Mouse (Mus musculus): ENCODE results near the gene Cpa5. TPM values are rescaled to one million over a fixed set of nuclear protein-coding genes. Genes with fewer than 3 reads are reported as not detected.
A peak's percentile ranks its signal among the peaks of the same experiment; 100 is the strongest.

Gene Cpa5
- polyA plus RNA-seq, 1 experiment from 2014 or later, result not detected

- H3K27me3 ChIP-seq (ENCODE audit: control insufficient read depth, insufficient read depth, low read length), result no peaks in the 10 kb centered on the region
- peak; percentile 43 for DNase-seq (ENCODE audit: low spot score)
- H3K36me3 ChIP-seq (ENCODE audit: control insufficient read depth, insufficient read depth, low read length), result no peaks in the 10 kb centered on the region
- 18% methylated on average over 11 of the region's 11 CpGs for WGBS
- no peaks in the 10 kb centered on the region for H3K9me3 ChIP-seq (ENCODE audit: control insufficient read depth, low read length)
- no peak overlapping the region for H3K4me3 ChIP-seq (ENCODE audit: low read depth, low read length)
- H3K4me1 ChIP-seq (replicated peaks; ENCODE audit: control insufficient read depth, insufficient read depth, low read length), result peaks cover 17% of the 10 kb centered on the region
- peak overlapping the region; percentile 70 for H3K9ac ChIP-seq (ENCODE audit: low read depth, low read length)
- ATAC-seq (ENCODE audit: low FRiP score), result peak; percentile 58; the same call in 1 of the 2 replicates
- H3K27ac ChIP-seq (ENCODE audit: low read depth, low read length), result peak overlapping the region; percentile 91
- peak overlapping the region; percentile 21; the same call in 1 of the 2 replicates for H3K4me2 ChIP-seq (replicated peaks; ENCODE audit: low read depth, low read length)
Observed at GRCm38 (mm10) chr6:30675281-30675771, 64.5 kb downstream of the Cpa5 start.

GRCm38 (mm10) chr6:30676506-30676905 lies 65.7 kb downstream of the Cpa5 start:
- ATAC-seq (ENCODE audit: low FRiP score) (no peak), DNase-seq (ENCODE audit: low spot score) (no peak)
- WGBS, result 93% methylated on average over 6 of the region's 6 CpGs
- Histone ChIP-seq H3K27ac (ENCODE audit: low read depth, low read length) (no peak overlapping the region), H3K36me3 (ENCODE audit: control insufficient read depth, insufficient read depth, low read length) (no peaks in the 10 kb centered on the region), H3K4me1 (replicated peaks; ENCODE audit: control insufficient read depth, insufficient read depth, low read length) (peaks cover 17% of the 10 kb centered on the region), H3K4me2 (replicated peaks; ENCODE audit: low read depth, low read length) (no peak overlapping the region), H3K9ac (ENCODE audit: low read depth, low read length) (no peak overlapping the region), H3K4me3 (ENCODE audit: low read depth, low read length) (no peak overlapping the region), H3K27me3 (ENCODE audit: control insufficient read depth, insufficient read depth, low read length) (no peaks in the 10 kb centered on the region), H3K9me3 (ENCODE audit: control insufficient read depth, low read length) (no peaks in the 10 kb centered on the region)

DNA sequence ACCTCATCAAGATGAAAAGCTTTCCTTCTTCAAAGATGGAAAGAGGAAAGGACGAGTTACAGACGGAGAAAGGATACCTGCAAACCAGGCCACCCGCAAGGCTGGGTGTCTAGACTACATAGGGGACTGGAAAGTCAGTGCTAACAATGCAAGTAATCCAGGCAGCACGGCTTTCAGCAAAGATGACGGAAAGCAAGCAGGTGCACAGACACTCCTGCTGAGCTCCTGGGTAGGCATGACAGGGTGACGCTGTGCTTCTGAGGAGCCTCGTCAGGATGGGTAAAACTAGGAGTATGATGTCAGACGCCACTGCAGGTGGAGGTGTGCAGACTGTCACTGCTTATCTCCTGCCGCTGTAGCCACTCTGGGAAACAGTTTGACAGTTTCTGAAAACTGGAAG lies 66.8 kb downstream of the Cpa5 start:
- Histone ChIP-seq H3K9ac (ENCODE audit: low read depth, low read length) (no peak overlapping the region), H3K4me3 (ENCODE audit: low read depth, low read length) (no peak overlapping the region), H3K4me1 (replicated peaks; ENCODE audit: control insufficient read depth, insufficient read depth, low read length) (peaks cover 17% of the 10 kb centered on the region), H3K27me3 (ENCODE audit: control insufficient read depth, insufficient read depth, low read length) (no peaks in the 10 kb centered on the region), H3K4me2 (replicated peaks; ENCODE audit: low read depth, low read length) (no peak overlapping the region), H3K27ac (ENCODE audit: low read depth, low read length) (no peak overlapping the region), H3K36me3 (ENCODE audit: control insufficient read depth, insufficient read depth, low read length) (no peaks in the 10 kb centered on the region), H3K9me3 (ENCODE audit: control insufficient read depth, low read length) (no peaks in the 10 kb centered on the region)
- 80% methylated on average over 9 of the region's 9 CpGs for WGBS
- ATAC-seq (ENCODE audit: low FRiP score), result no peak
- no peak for DNase-seq (ENCODE audit: low spot score)

DNA sequence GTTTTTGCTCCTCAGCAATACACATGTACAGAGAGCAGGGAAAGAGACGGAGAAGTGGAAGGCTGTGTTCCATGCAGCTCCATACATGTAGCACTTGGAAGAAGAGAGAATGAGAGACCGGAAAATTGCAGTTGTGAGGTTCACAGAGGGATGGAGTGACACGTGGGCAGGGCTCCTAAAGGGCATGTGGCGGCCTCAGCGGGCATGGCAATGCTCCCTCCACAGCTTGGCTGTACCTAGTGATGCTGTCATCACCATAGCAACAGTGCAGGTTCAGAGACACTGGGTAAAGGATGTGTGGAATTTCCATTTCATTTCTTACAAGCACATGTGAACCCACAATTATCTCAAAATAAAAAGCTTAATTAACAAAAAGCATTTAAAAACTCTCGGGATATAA lies 67.7 kb downstream of the Cpa5 start:
- Histone ChIP-seq H3K27ac (ENCODE audit: low read depth, low read length) (no peak overlapping the region), H3K9me3 (ENCODE audit: control insufficient read depth, low read length) (no peaks in the 10 kb centered on the region), H3K4me3 (ENCODE audit: low read depth, low read length) (no peak overlapping the region), H3K36me3 (ENCODE audit: control insufficient read depth, insufficient read depth, low read length) (no peaks in the 10 kb centered on the region), H3K4me2 (replicated peaks; ENCODE audit: low read depth, low read length) (no peak overlapping the region), H3K4me1 (replicated peaks; ENCODE audit: control insufficient read depth, insufficient read depth, low read length) (peaks cover 17% of the 10 kb centered on the region), H3K9ac (ENCODE audit: low read depth, low read length) (no peak overlapping the region), H3K27me3 (ENCODE audit: control insufficient read depth, insufficient read depth, low read length) (no peaks in the 10 kb centered on the region)
- 54% methylated on average over 6 of the region's 6 CpGs for WGBS
- peak; percentile 44 for DNase-seq (ENCODE audit: low spot score)
- peak; percentile 65; the same call in 1 of the 2 replicates for ATAC-seq (ENCODE audit: low FRiP score)

GRCm38 (mm10) chr6:30679567-30679966 lies 68.8 kb downstream of the Cpa5 start:
- WGBS, result 72% methylated on average over 5 of the region's 5 CpGs
- Histone ChIP-seq H3K4me1 (replicated peaks; ENCODE audit: control insufficient read depth, insufficient read depth, low read length) (peaks cover 10% of the 10 kb centered on the region), H3K4me2 (replicated peaks; ENCODE audit: low read depth, low read length) (no peak overlapping the region), H3K27me3 (ENCODE audit: control insufficient read depth, insufficient read depth, low read length) (no peaks in the 10 kb centered on the region), H3K9me3 (ENCODE audit: control insufficient read depth, low read length) (no peaks in the 10 kb centered on the region), H3K36me3 (ENCODE audit: control insufficient read depth, insufficient read depth, low read length) (no peaks in the 10 kb centered on the region), H3K9ac (ENCODE audit: low read depth, low read length) (no peak overlapping the region), H3K27ac (ENCODE audit: low read depth, low read length) (no peak overlapping the region), H3K4me3 (ENCODE audit: low read depth, low read length) (no peak overlapping the region)
- no peak for DNase-seq (ENCODE audit: low spot score)
- no peak for ATAC-seq (ENCODE audit: low FRiP score)

- no peak overlapping the region for H3K4me2 ChIP-seq (replicated peaks; ENCODE audit: low read depth, low read length)
- peaks cover 7% of the 10 kb centered on the region for H3K4me1 ChIP-seq (replicated peaks; ENCODE audit: control insufficient read depth, insufficient read depth, low read length)
- no peak for ATAC-seq (ENCODE audit: low FRiP score)
- H3K9ac ChIP-seq (ENCODE audit: low read depth, low read length), result no peak overlapping the region
- H3K27me3 ChIP-seq (ENCODE audit: control insufficient read depth, insufficient read depth, low read length), result no peaks in the 10 kb centered on the region
- DNase-seq (ENCODE audit: low spot score), result no peak
- 73% methylated on average over 7 of the region's 7 CpGs for WGBS
- no peak overlapping the region for H3K4me3 ChIP-seq (ENCODE audit: low read depth, low read length)
- H3K27ac ChIP-seq (ENCODE audit: low read depth, low read length), result no peak overlapping the region
- no peaks in the 10 kb centered on the region for H3K9me3 ChIP-seq (ENCODE audit: control insufficient read depth, low read length)
- H3K36me3 ChIP-seq (ENCODE audit: control insufficient read depth, insufficient read depth, low read length), result no peaks in the 10 kb centered on the region
Observed at GRCm38 (mm10) chr6:30680442-30680841, 69.6 kb downstream of the Cpa5 start.

Other genes starting within 250 kb of the Cpa5 start
- 69.3 and 79.1 TPM in 2 replicates for gene Zc3hc1, start 220.0 kb upstream of the Cpa5 start, polyA plus RNA-seq (2014; fragmentation: Nextera tagmentation; extraction: Ambion mirVana)
- gene Klhdc10, start 209.1 kb upstream of the Cpa5 start, polyA plus RNA-seq (2014; fragmentation: Nextera tagmentation; extraction: Ambion mirVana), result 27.4 and 28.2 TPM in 2 replicates
- 47.9 and 51.6 TPM in 2 replicates for gene Tmem209, start 101.2 kb upstream of the Cpa5 start, polyA plus RNA-seq (2014; fragmentation: Nextera tagmentation; extraction: Ambion mirVana)
- 0.36 and 0.37 TPM in 2 replicates for gene Ssmem1, start 101.2 kb upstream of the Cpa5 start, polyA plus RNA-seq (2014; fragmentation: Nextera tagmentation; extraction: Ambion mirVana)
- gene Cpa2, start 69.4 kb upstream of the Cpa5 start, polyA plus RNA-seq (2014; fragmentation: Nextera tagmentation; extraction: Ambion mirVana), result 6.8 and 9.4 TPM in 2 replicates
- 3.5 and 3.9 TPM in 2 replicates for gene Cpa4, start 42.6 kb upstream of the Cpa5 start, polyA plus RNA-seq (2014; fragmentation: Nextera tagmentation; extraction: Ambion mirVana)
- gene Cpa1, start 28.2 kb downstream of the Cpa5 start, polyA plus RNA-seq (2014; fragmentation: Nextera tagmentation; extraction: Ambion mirVana), result 0.11 and 0.28 TPM in 2 replicates
- gene Cep41, start 82.7 kb downstream of the Cpa5 start, polyA plus RNA-seq (2014; fragmentation: Nextera tagmentation; extraction: Ambion mirVana), result 19.7 and 26.8 TPM in 2 replicates
- gene Mest, start 112.5 kb downstream of the Cpa5 start, polyA plus RNA-seq (2014; fragmentation: Nextera tagmentation; extraction: Ambion mirVana), result 1,131 and 1,227 TPM in 2 replicates

All from hindbrain, embryonic 11.5 days (tissue).